Mouse (Mus musculus) C2C12 (cell line): Measurements from ENCODE around the gene Ddah1. TPM values are rescaled to one million over a fixed set of nuclear protein-coding genes. Genes with fewer than 3 reads are reported as not detected.

ENCODE experiments used
- H3K27me3 ChIP-seq: one replicate; pipeline ENCODE4 v1.6.1; 2011; ENCODE audit not compliant: control insufficient read depth, insufficient read depth, insufficient read length
- H3K36me3 ChIP-seq: one replicate; pipeline ENCODE4 v1.6.1; 2011; ENCODE audit not compliant: control insufficient read depth, insufficient read depth
- H3K4me3 ChIP-seq: one replicate; pipeline ENCODE4 v1.5.1; 2011; ENCODE audit warnings: mild to moderate bottlenecking, control low read depth; ENCODE audit not compliant: poor library complexity, insufficient read depth, severe bottlenecking
- H3K79me2 ChIP-seq: one replicate; pipeline ENCODE4 v1.6.1; 2011; ENCODE audit not compliant: control insufficient read depth, insufficient read depth
- H3K79me3 ChIP-seq: one replicate; pipeline ENCODE4 v1.6.1; 2011; ENCODE audit warnings: low read depth, control low read depth
- H3ac ChIP-seq: one replicate; pipeline ENCODE3; 2011; ENCODE audit warnings: low read depth; ENCODE audit not compliant: control insufficient read depth, insufficient read length
- CEBPB ChIP-seq: IDR thresholded peaks from one replicate; pipeline ENCODE4 v1.6.1; 2011; ENCODE audit warnings: low read depth, mild to moderate bottlenecking, control low read depth, moderate library complexity
- CTCF ChIP-seq: IDR thresholded peaks from one replicate; pipeline ENCODE4 v1.5.1; 2011; ENCODE audit not compliant: control insufficient read depth, insufficient read depth, insufficient read length
- FOSL1 ChIP-seq: IDR thresholded peaks from one replicate; pipeline ENCODE4 v1.8.0; 2011; ENCODE audit warnings: mild to moderate bottlenecking, low read length; ENCODE audit not compliant: poor library complexity, insufficient read depth, severe bottlenecking
- MAX ChIP-seq: IDR thresholded peaks from one replicate; pipeline ENCODE4 v1.6.1; 2011; ENCODE audit warnings: mild to moderate bottlenecking, control low read depth
- MYOD1 ChIP-seq: IDR thresholded peaks from one replicate; pipeline ENCODE4 v1.6.1; 2011; ENCODE audit warnings: low read depth; ENCODE audit not compliant: control insufficient read depth, insufficient read length
- MYOG ChIP-seq: IDR thresholded peaks from one replicate; pipeline ENCODE4 v1.6.1; 2011; ENCODE audit not compliant: control insufficient read depth, insufficient read length; ENCODE audit errors: extremely low read depth
- USF1 ChIP-seq: IDR thresholded peaks from one replicate; pipeline ENCODE4 v1.6.1; 2011; ENCODE audit warnings: low read depth, mild to moderate bottlenecking, control low read depth, moderate library complexity
- polyA plus RNA-seq: library from polyadenylated mRNA; unstranded; fragments of >200 nt; fragmentation: generic; extraction: Trizol; gene quantifications from one replicate; pipeline ENCODE4 v1.2.1, GENCODE M21; 2012; ENCODE audit warnings: missing spikeins

Gene Ddah1
- polyA plus RNA-seq, 1 experiment = 15.8 TPM

GRCm38 (mm10) chr3:145820439-145820838, 62.0 kb downstream of the Ddah1 start:
- no peak for TF ChIP-seq USF1
- TF ChIP-seq CEBPB = no peak
- no peak for TF ChIP-seq MYOG
- TF ChIP-seq CTCF = no peak
- TF ChIP-seq MYOD1 = no peak
- no peak for TF ChIP-seq MAX
- no peak for TF ChIP-seq FOSL1
- Histone ChIP-seq H3K4me3 (no peak overlapping the region), H3K36me3 (no peaks in the 10 kb centered on the region), H3K79me3 (no peaks in the 10 kb centered on the region), H3ac (no peak overlapping the region), H3K79me2 (no peaks in the 10 kb centered on the region), H3K27me3 (no peaks in the 10 kb centered on the region)

- no peak overlapping the region for H3ac ChIP-seq
- H3K4me3 ChIP-seq = no peak overlapping the region
- H3K79me3 ChIP-seq = no peaks in the 10 kb centered on the region
- H3K79me2 ChIP-seq = no peaks in the 10 kb centered on the region
- TF ChIP-seq CEBPB = no peak
- no peak for TF ChIP-seq MAX
- no peaks in the 10 kb centered on the region for H3K36me3 ChIP-seq
- no peaks in the 10 kb centered on the region for H3K27me3 ChIP-seq
Observed at GRCm38 (mm10) chr3:145820938-145821337, 62.5 kb downstream of the Ddah1 start.

GRCm38 (mm10) chr3:145822201-145822600, 63.7 kb downstream of the Ddah1 start:
- Histone ChIP-seq H3K36me3 (no peaks in the 10 kb centered on the region), H3ac (no peak overlapping the region), H3K79me3 (no peaks in the 10 kb centered on the region), H3K27me3 (no peaks in the 10 kb centered on the region), H3K4me3 (no peak overlapping the region), H3K79me2 (no peaks in the 10 kb centered on the region)
- TF ChIP-seq MYOD1 (no peak), USF1 (no peak), MAX (no peak), CEBPB (no peak), FOSL1 (no peak), MYOG (no peak), CTCF (no peak)

GRCm38 (mm10) chr3:145823661-145824060, 65.2 kb downstream of the Ddah1 start:
- Histone ChIP-seq H3K27me3 (no peaks in the 10 kb centered on the region), H3K79me3 (no peaks in the 10 kb centered on the region), H3K36me3 (no peaks in the 10 kb centered on the region), H3ac (no peak overlapping the region), H3K4me3 (no peak overlapping the region), H3K79me2 (no peaks in the 10 kb centered on the region)
- TF ChIP-seq CTCF (no peak), MYOG (no peak), CEBPB (no peak), MYOD1 (no peak), FOSL1 (no peak), USF1 (no peak), MAX (no peak)

- Histone ChIP-seq H3K27me3 (no peaks in the 10 kb centered on the region), H3K79me2 (no peaks in the 10 kb centered on the region), H3K79me3 (no peaks in the 10 kb centered on the region), H3ac (no peak overlapping the region), H3K4me3 (no peak overlapping the region), H3K36me3 (no peaks in the 10 kb centered on the region)
- no peak for TF ChIP-seq MYOG
- no peak for TF ChIP-seq USF1
- no peak for TF ChIP-seq FOSL1
- no peak for TF ChIP-seq CEBPB
- no peak for TF ChIP-seq CTCF
- TF ChIP-seq MAX = no peak
- no peak for TF ChIP-seq MYOD1
Observed at GRCm38 (mm10) chr3:145825416-145826055, 67.1 kb downstream of the Ddah1 start.
